Mouse (Mus musculus) hindbrain, embryonic 16.5 days (tissue): ENCODE data around the gene Rhobtb3. TPM values are rescaled to one million over a fixed set of nuclear protein-coding genes. Genes with fewer than 3 reads are reported as not detected.

Experiments
- polyA plus RNA-seq: library from polyadenylated mRNA; unstranded; fragments of >200 nt; fragmentation: Nextera tagmentation; extraction: Ambion mirVana; gene quantifications from 2 replicates; pipeline ENCODE4 v1.2.1, GENCODE M21; 2015

The Rhobtb3 gene
- polyA plus RNA-seq, 1 experiment from 2014 or later: 14.9 TPM

Other genes with a start within 250 kb of the Rhobtb3 start
- gene Ell2, start 237.2 kb downstream of the Rhobtb3 start, polyA plus RNA-seq: 1.8 and 2.2 TPM in 2 replicates
- gene Glrx, start 104.1 kb downstream of the Rhobtb3 start, polyA plus RNA-seq: 75.8 and 91.4 TPM in 2 replicates
- 2.2 and 2.3 TPM in 2 replicates for gene Spata9, start 23.2 kb upstream of the Rhobtb3 start, polyA plus RNA-seq
- 16.1 and 19.9 TPM in 2 replicates for gene Rfesd, start 74.8 kb upstream of the Rhobtb3 start, polyA plus RNA-seq
- 4.2 and 5.2 TPM in 2 replicates for gene Gpr150, start 113.1 kb upstream of the Rhobtb3 start, polyA plus RNA-seq
- gene Arsk, start 154.7 kb upstream of the Rhobtb3 start, polyA plus RNA-seq: 4.7 and 5.2 TPM in 2 replicates
- gene Ttc37, start 154.8 kb upstream of the Rhobtb3 start, polyA plus RNA-seq: 7.7 and 9.2 TPM in 2 replicates